Mouse (Mus musculus) gastrocnemius, adult 2 months (tissue): ENCODE data around the gene Ccdc74a. TPM values are rescaled to one million over a fixed set of nuclear protein-coding genes. Genes with fewer than 3 reads are reported as not detected.
"Not testable (repeated sequence)": the region's sequence is repeated elsewhere in the genome, so short reads cannot be mapped to it uniquely, and the experiment has no call there.

Experiments used
- DNase-seq: peaks from one replicate; pipeline ENCODE4 v3.0.0; 2022
- H3K27ac ChIP-seq: fragments of 200-600 bp; 2 replicates; pipeline ENCODE4 v1.8.1; 2022; ENCODE audit warnings: mild to moderate bottlenecking
- H3K4me3 ChIP-seq: fragments of 200-600 bp; 2 replicates; pipeline ENCODE4 v1.8.1; 2022; ENCODE audit warnings: mild to moderate bottlenecking, moderate library complexity
- CTCF ChIP-seq: fragments of 200-600 bp; IDR thresholded peaks from 2 replicates; pipeline ENCODE4 v1.8.1; 2022; ENCODE audit warnings: antibody characterized with exemption, mild to moderate bottlenecking, moderate library complexity
- intact Hi-C: fragments of 180-260 bp; cut with DNase I; formaldehyde crosslinking; loops from one replicate; pipeline ENCODE4 v1.15.1; 2025
- long read RNA-seq, 2 experiments: library from polyadenylated mRNA; stranded (forward); transcript quantifications; one replicate each; pipeline ENCODE4 v2.0.0; 2021
- total RNA-seq, 2 experiments: library from RNA; stranded (reverse); gene quantifications; 2 replicates each; pipeline ENCODE4 v1.2.3; 2021

Gene Ccdc74a
- total RNA-seq: under 1 TPM; 0.61 to 0.78 TPM
- long read RNA-seq, experiment 1, partial matches to known transcripts: 0 of 2 reads
- long read RNA-seq, experiment 1, other reads (novel, unspliced or antisense): 1 of 2 reads
- long read RNA-seq, experiment 2: 0 reads

DNA sequence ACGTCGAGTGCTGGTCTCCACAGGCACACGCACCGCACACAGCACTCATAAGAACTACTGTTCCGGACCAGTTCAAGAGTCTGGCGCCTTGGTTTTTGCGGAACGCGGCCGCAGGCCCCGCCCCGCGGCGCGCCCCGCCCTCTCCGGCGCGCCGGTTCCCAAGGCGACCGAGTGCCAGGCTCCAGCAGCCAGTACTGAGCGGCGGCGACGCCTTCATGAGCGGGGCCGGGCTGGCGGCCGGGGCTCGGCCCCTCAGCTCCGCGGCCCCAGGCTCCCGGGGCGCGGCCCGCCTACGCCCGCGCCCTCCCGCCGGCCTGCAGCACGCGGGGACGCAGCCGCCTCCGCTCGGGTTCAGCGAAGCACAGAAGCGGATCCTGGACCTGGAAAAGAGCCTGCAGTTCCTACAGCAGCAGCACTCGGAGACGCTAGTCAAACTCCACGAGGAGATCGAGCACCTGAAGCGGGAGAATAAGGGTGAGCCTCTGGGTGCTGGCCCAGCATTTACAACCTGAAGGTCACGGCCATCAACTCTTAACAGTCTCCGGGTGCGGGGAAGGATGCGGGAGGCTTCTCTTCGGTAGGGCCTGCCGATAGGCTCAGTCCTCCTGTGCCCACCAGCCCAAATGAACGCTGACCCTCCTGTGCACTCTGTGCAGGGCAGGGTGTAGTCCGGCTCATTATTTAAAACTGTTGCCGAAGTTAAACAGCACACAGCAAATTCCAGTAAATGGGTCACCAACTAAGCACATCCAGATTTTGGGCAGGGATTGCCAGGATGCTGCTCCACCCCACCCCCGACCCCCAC is at the start of gene Ccdc74a:
Gene Ccdc74a, plus strand, starts transcription at position 161 of the 805 bp plus-strand sequence.
- DNase-seq: peak; percentile 91
- peak within 1 kb of the TSS; percentile 67 for H3K27ac ChIP-seq

GRCm38 (mm10) chr16:17600944-17601562 is 45.2 kb upstream of the Ccdc74a start:
- no peak overlapping the region for H3K27ac ChIP-seq
- no peak for DNase-seq
- peak; percentile 20; the same call in 1 of the 2 replicates for TF ChIP-seq CTCF
- intact Hi-C loops: no loop called here
- no peak overlapping the region for H3K4me3 ChIP-seq

More for the DNA sequence above, at the start of gene Ccdc74a:
- intact Hi-C loops: loop anchor here (5.0 kb wide), 1 partner anchor 76 kb away; no protein-coding TSS in a partner anchor
- no peak for TF ChIP-seq CTCF
- H3K4me3 ChIP-seq: peak within 1 kb of the TSS; percentile 77

DNA sequence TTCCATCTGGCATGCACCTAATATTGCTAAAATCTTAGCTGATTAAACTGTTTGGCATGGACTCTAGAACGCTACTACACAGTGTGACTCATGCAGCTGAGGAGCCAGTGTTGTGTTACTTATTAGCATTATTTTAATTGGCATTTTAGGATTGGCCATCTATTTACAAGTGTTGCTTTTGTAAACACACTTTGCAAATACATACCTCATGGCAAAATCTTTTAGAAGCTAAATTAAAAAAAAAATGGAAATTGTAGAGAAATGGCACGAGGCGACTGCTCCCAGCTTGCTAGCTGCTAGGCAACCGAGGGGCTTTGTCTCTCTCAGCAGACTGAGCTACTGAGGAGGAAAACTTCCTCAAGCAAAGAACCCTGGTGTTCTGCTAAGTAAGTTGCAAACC is 41.3 kb upstream of the Ccdc74a start:
- intact Hi-C loops: no loop called here
- no peak for TF ChIP-seq CTCF
- Histone ChIP-seq H3K4me3 (no peak overlapping the region), H3K27ac (no peak overlapping the region)
- no peak for DNase-seq

GRCm38 (mm10) chr16:17605684-17606083 is 40.6 kb upstream of the Ccdc74a start:
- no peak overlapping the region for H3K27ac ChIP-seq
- no peak overlapping the region for H3K4me3 ChIP-seq
- DNase-seq: no peak
- TF ChIP-seq CTCF: no peak
- intact Hi-C loops: no loop called here

GRCm38 (mm10) chr16:17611383-17611782 is 34.9 kb upstream of the Ccdc74a start:
- Histone ChIP-seq H3K4me3 (no peak overlapping the region), H3K27ac (no peak overlapping the region)
- no peak for TF ChIP-seq CTCF
- intact Hi-C loops: no loop called here
- DNase-seq: no peak

GRCm38 (mm10) chr16:17614740-17615139 is 31.5 kb upstream of the Ccdc74a start:
- H3K4me3 ChIP-seq, DNase-seq, H3K27ac ChIP-seq, intact Hi-C loops: not testable (repeated sequence)
- peak; percentile 70 for TF ChIP-seq CTCF

DNA sequence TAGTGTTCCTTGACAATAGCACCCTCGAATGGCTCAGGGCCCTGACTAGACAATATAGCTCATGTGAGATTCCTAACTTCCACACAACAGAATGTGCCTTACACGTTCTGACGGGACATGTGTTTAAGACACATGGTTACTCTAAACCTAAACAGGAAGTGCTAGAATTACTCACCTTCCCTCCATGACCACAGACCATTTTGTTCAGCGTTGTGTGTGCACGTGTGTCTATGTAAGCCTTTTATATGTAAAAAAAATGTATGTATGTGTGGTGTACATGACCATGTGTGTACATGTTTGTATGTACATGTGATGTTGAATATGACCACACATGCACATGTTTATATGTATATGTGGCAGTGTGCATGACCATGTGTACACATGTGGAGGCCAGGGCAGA is 30.1 kb upstream of the Ccdc74a start:
- Histone ChIP-seq H3K4me3 (no peak overlapping the region), H3K27ac (no peak overlapping the region)
- intact Hi-C loops: no loop called here
- no peak for DNase-seq
- TF ChIP-seq CTCF: no peak

DNA sequence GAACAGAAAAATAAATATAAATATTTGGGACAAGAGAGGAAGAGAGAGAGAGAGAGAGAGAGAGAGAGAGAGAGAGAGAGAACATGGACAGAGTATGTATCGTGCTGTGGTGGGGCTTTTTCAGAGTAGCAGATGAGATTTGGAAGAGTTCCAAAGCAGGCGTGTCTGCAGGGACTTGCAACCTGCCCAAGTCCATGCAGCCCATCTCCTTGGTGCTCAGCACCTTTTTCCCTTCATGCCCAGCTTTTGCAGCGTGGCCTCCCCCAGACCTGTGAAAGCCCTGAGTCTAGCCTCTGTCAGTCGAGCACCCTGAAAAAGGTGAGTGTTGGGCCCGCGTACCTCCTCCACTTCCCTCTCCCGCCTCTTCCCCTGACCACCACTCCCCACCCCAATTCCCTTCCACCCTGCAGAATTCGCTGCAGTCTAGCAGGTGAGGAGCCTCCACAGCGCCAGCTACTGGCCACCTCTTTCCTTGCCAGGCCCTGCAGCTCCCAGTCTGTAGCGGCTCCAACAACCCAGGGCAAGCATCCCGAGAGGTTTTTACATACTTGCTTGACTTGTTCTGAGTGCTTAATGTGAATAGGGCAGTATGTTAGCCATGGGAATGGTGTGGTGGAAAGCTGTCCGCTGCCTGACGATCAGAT is 28.2 kb upstream of the Ccdc74a start:
- no peak overlapping the region for H3K4me3 ChIP-seq
- intact Hi-C loops: loop anchor here (2.0 kb wide), 1 partner anchor 59 kb away; no protein-coding TSS in a partner anchor
- no peak overlapping the region for H3K27ac ChIP-seq
- peak; percentile 64 for TF ChIP-seq CTCF
- DNase-seq: peak; percentile 49

DNA sequence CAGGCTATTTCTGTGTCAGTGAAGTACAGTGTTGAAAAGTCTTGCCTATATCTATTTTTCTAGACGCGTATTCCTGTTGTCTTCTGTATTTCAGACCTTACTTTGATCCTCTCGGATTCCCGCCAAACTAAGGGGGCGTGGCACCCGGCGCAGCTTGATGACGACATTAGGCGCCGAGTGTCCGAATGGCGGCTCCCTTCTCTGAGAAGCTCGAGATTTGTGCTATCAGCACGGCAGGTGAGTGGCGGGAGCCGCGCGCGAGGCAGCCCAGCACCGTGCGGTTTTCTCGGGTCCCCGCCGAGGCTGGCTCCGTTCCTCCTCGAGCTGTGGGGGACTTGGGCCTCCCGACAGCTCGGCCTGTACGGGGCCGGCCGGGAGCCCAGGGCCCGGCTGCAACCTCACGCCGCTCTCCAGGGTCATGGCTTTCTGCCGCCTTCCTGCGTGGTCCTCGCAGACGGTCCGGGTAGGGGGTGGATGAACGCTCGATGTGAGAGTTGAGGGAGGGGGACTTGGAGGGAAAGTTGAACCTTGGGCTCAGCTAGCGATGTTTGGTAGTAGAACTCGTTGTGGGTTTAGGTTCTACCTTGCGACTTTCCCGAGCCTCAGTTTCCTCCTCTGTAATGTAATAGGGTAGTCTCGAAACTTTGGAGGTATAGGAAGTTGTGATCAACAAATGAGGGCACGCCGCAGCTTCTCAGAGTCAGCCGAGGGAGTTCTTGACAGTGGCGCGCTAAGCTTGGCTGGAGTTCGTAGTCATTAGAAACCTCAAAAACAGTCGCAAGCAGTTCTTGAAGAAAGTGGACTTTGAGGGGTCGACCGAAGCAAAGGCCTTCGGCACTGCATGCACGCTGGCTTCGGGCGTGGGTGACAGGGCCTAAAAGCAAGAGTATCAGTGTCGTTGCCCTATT is 26.8 kb upstream of the Ccdc74a start, which contains the start of gene Smpd4:
Gene Smpd4, plus strand, starts transcription at position 157 of the 908 bp plus-strand sequence.
- peak within 1 kb of the TSS; percentile 89 for H3K4me3 ChIP-seq
- intact Hi-C loops: loop anchor here (2.0 kb wide), 1 partner anchor 61 kb away; no protein-coding TSS in a partner anchor
- H3K27ac ChIP-seq: peak within 1 kb of the TSS; percentile 82
- TF ChIP-seq CTCF: no peak
- DNase-seq: peak; percentile 91

GRCm38 (mm10) chr16:17621936-17622335 is 24.3 kb upstream of the Ccdc74a start:
- H3K27ac ChIP-seq: no peak overlapping the region
- intact Hi-C loops: no loop called here
- no peak overlapping the region for H3K4me3 ChIP-seq
- no peak for TF ChIP-seq CTCF
- DNase-seq: no peak

GRCm38 (mm10) chr16:17625488-17626268 is 20.6 kb upstream of the Ccdc74a start:
- no peak overlapping the region for H3K4me3 ChIP-seq
- intact Hi-C loops: no loop called here
- no peak for DNase-seq
- no peak overlapping the region for H3K27ac ChIP-seq
- peak; percentile 70 for TF ChIP-seq CTCF
